Mouse (Mus musculus) lung, adult 2 months (tissue): ENCODE results near the gene Itga2.

ENCODE experiments used
- CTCF ChIP-seq: fragments of 200-500 bp; IDR thresholded peaks from 2 replicates; pipeline ENCODE4 v1.5.1; 2011; ENCODE audit warnings: mild to moderate bottlenecking, low read length, control low read depth; ENCODE audit not compliant: insufficient read depth
- POLR2A ChIP-seq: fragments of 200-500 bp; IDR thresholded peaks from 2 replicates; pipeline ENCODE4 v1.6.1; 2011; ENCODE audit warnings: low read depth, mild to moderate bottlenecking, control low read depth, low read length, borderline replicate concordance; ENCODE audit errors: extremely low read depth

DNA sequence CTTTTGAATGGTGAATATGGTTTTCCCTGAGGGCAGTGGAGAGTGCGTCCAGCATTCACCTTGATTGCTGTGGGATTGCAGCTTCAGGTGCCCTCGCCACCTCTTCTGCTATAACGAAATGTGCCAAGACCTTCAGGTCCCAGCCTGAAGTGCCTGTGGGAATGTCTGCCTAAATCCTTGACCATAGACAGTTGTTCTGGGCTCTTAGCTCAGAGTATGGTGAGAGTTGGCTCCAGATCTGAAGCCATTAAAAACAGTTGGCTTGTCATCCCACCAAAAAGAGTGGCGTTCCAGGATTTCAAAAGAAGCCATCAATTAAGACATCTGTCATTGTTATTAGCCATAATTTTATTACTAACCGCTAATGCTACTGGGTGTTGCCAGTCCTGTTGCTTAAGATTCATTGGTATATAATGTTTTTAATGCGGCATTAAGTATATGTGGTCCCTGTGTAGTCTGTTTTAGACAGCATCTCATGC, 106.5 kb downstream of the Itga2 start:
- no peak for TF ChIP-seq CTCF
- no peak for TF ChIP-seq POLR2A
